Mouse (Mus musculus) heart, adult 10 weeks (tissue): ENCODE results near the gene Chst15. TPM values are rescaled to one million over a fixed set of nuclear protein-coding genes. Genes with fewer than 3 reads are reported as not detected.

Source experiments
- polyA plus RNA-seq: library from polyadenylated mRNA; stranded (reverse); fragments of 350-450 nt; fragmentation: Illumina TruSeq; extraction: RNeasy Lipid Tissue Mini Kit (QIAGEN cat#74804); gene quantifications from one replicate; pipeline ENCODE4 v1.2.3, GENCODE M21; 2014; ENCODE audit warnings: low read depth, low replicate concordance

Chst15 gene
- 6.6 TPM for polyA plus RNA-seq

DNA sequence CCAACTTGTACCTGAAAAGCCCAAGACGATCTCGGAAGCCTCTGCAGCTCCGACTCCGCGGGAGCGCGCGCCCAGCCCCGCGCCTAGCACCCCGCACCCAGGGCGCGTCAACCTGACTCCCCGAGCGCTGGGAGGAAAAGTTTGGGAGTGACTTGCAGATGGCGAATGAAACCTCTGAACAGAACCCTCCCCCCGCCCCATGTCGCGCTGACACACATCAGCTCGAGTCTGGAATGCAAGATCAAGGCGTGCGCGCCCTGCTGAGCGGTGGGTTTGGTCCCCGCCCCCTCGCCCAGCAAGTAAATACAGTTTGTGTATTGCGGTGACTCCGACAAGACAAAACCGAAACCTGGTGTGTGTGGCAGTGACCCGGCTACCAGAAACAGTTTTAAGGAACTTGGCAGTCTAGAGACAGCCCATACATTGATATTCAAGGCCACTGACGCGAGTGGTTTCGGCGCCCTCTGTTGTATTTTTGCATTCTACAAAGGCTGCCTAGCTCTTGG is at the start of gene Chst15:
Chst15 (minus strand) TSS at position 193 of the 506 bp plus-strand sequence.

Other genes with a start within 250 kb of the Chst15 start
- gene Cpxm2, start 162.5 kb downstream of the Chst15 start, polyA plus RNA-seq: 5.7 TPM